In genomic region chr4:99945011-99945410, GRCm38 (mm10) we compare ENCODE assay signal across 23 mouse cellular contexts. TPM values are rescaled to one million over a fixed set of nuclear protein-coding genes. Genes with fewer than 3 reads are reported as not detected.
DNase-seq lines count a peak whose midpoint lies in the region; ATAC-seq and TF ChIP-seq lines count a peak whose summit lies in the region.
"Had no signal": no experiment of that assay in that cellular context is flagged by ENCODE, and none has a peak within 500 bp of the region (broad histone marks: within the 10 kb centered on the region; RNA-seq: fewer than 3 reads in every experiment).

No protein-coding gene starts in this region.

- intact Hi-C loops in gastrocnemius, adult 2 months (cut with DNase I) = loop anchor here (5.0 kb wide), 1 partner anchor 592 kb away; no protein-coding TSS in a partner anchor

- no peak for DNase-seq in gastrocnemius, adult 2 months
- DNase-seq in gastrocnemius, adult 8-10 months (ENCODE audit: low spot score in 2 of 2) = no peak
- DNase-seq in induced T-regulatory cell, adult 2 months (ENCODE audit: low read depth) = peak; percentile 54
- no peak for DNase-seq in adrenal gland, postnatal 10 days
- DNase-seq: adrenal gland, adult 8-10 months; adrenal gland, postnatal 25 days; B cell, adult 2 months; cerebellum, adult 11 months; cerebellum, adult 18-20 months; cerebellum, adult 8-10 months; cerebellum, adult 9-11 months; cerebellum, postnatal 14 days; cerebellum, postnatal 36 days; embryo, embryonic 11 days had no signal

- H3K27ac ChIP-seq in gastrocnemius, adult 2 months = peak overlapping the region; percentile 48; the same call in 1 of the 2 replicates
- H3K27ac ChIP-seq: embryonic facial prominence, embryonic 13.5 days; embryonic facial prominence, embryonic 15.5 days; forebrain, embryonic 10.5 days; forebrain, embryonic 12.5 days had no signal

- ATAC-seq in CD4-positive, CD25-positive, alpha-beta regulatory T cell, adult 4 months = peak; percentile 16
- ATAC-seq: forebrain, embryonic 14.5 days; forebrain, embryonic 16.5 days; Patski had no signal

- no peak for TF ChIP-seq CTCF in gastrocnemius, adult 2 months (IDR thresholded peaks at IDR 0.05)

- H3K4me3 ChIP-seq in gastrocnemius, adult 2 months = no peak overlapping the region
- H3K4me3 ChIP-seq: embryonic facial prominence, embryonic 13.5 days; embryonic facial prominence, embryonic 15.5 days; erythroblast, embryonic 14.5 days; forebrain, embryonic 10.5 days; forebrain, embryonic 12.5 days had no signal

RNA-seq across cellular contexts. Expression of gene Itgb3bp, which starts 15.4 kb away (rescaled TPM):
- 1 to 10 TPM; 3.7 to 5.1 TPM for total RNA-seq in gastrocnemius, adult 2 months (2021)
- 1 to 10 TPM; 3.4 to 7.5 (median 5.4) TPM for total RNA-seq in gastrocnemius, adult 8-10 months (2022)
- 10 to 100 TPM; 24.6 to 34.0 TPM for polyA plus RNA-seq in CD4-positive, CD25-positive, alpha-beta regulatory T cell, adult 4 months (2017; shearing (Covaris generic))
- total RNA-seq in adrenal gland, postnatal 10 days (2021) = 1 to 10 TPM; 8.4 to 9.0 TPM

RNA-seq across cellular contexts. Expression of gene Pgm1, which starts 15.8 kb away (rescaled TPM):
- total RNA-seq in gastrocnemius, adult 2 months (2021) = 1,000 to 10,000 TPM; 1,079 to 1,367 TPM
- 1,000 to 10,000 TPM; 1,246 to 1,471 (median 1,386) TPM for total RNA-seq in gastrocnemius, adult 8-10 months (2022)
- polyA plus RNA-seq in CD4-positive, CD25-positive, alpha-beta regulatory T cell, adult 4 months (2017; shearing (Covaris generic)) = 10 to 100 TPM; 34.0 to 59.5 TPM
- total RNA-seq in adrenal gland, postnatal 10 days (2021) = 100 to 1,000 TPM; 137 to 157 TPM

Comparison
In these comparisons a context has a peak if more than half of its experiments do, and no peak if none do; other contexts are left out.
1. RNA of gene Pgm1, which starts 15.8 kb away (total RNA-seq): 1,246 to 1,471 TPM in gastrocnemius, adult 8-10 months and 1,079 to 1,367 TPM in gastrocnemius, adult 2 months; 137 to 157 TPM in adrenal gland, postnatal 10 days; every median in the first group is over 4 times any median in the second.